Mouse (Mus musculus) retina, postnatal 7 days (tissue): Measurements from ENCODE around the gene Nrsn2.
A peak's percentile ranks its signal among the peaks of the same experiment; 100 is the strongest.

ENCODE experiments used
- DNase-seq: peaks from one replicate; pipeline ENCODE4 v3.0.0-alpha.2; 2012; ENCODE audit warnings: low read depth, low spot score

Gene Nrsn2

GRCm38 (mm10) chr2:152376345-152376741, at the start of gene Nrsn2:
Nrsn2 (minus strand) TSS chr2:152376638.
- no peak for DNase-seq

- DNase-seq, result no peak
Observed at GRCm38 (mm10) chr2:152415786-152416185, 39.3 kb upstream of the Nrsn2 start.

GRCm38 (mm10) chr2:152415287-152415686, 38.8 kb upstream of the Nrsn2 start, which contains the start of gene 6820408C15Rik:
6820408C15Rik (plus strand) TSS chr2:152415587.
- DNase-seq, result no peak

GRCm38 (mm10) chr2:152414591-152415165, 38.2 kb upstream of the Nrsn2 start, which contains the start of gene Zcchc3:
Zcchc3 (minus strand) TSS chr2:152415027.
- DNase-seq, result peak; percentile 79

- no peak for DNase-seq
Observed at GRCm38 (mm10) chr2:152413765-152414584, 37.5 kb upstream of the Nrsn2 start.

- DNase-seq, result no peak
Observed at GRCm38 (mm10) chr2:152413158-152413764, 36.8 kb upstream of the Nrsn2 start.

GRCm38 (mm10) chr2:152412526-152413157, 36.2 kb upstream of the Nrsn2 start:
- no peak for DNase-seq

GRCm38 (mm10) chr2:152411471-152411870, 35.0 kb upstream of the Nrsn2 start:
- DNase-seq, result no peak

GRCm38 (mm10) chr2:152410971-152411371, 34.5 kb upstream of the Nrsn2 start:
- no peak for DNase-seq

GRCm38 (mm10) chr2:152409781-152410180, 33.3 kb upstream of the Nrsn2 start:
- DNase-seq, result no peak

GRCm38 (mm10) chr2:152406126-152406525, 29.7 kb upstream of the Nrsn2 start:
- DNase-seq, result peak; percentile 85

- no peak for DNase-seq
Observed at GRCm38 (mm10) chr2:152399122-152399542, 22.7 kb upstream of the Nrsn2 start.

- DNase-seq, result peak; percentile 90
Observed at GRCm38 (mm10) chr2:152398691-152399090, 22.3 kb upstream of the Nrsn2 start.

- DNase-seq, result peak; percentile 92
Observed at GRCm38 (mm10) chr2:152397680-152398435, 21.4 kb upstream of the Nrsn2 start, which contains the start of gene Sox12. Sox12 (minus strand) TSS chr2:152398063.

GRCm38 (mm10) chr2:152397004-152397589, 20.7 kb upstream of the Nrsn2 start:
- DNase-seq, result peak; percentile 71

- DNase-seq, result peak; percentile 96
Observed at GRCm38 (mm10) chr2:152396110-152397003, 19.9 kb upstream of the Nrsn2 start.

GRCm38 (mm10) chr2:152395271-152395920, 19.0 kb upstream of the Nrsn2 start:
- DNase-seq, result no peak

GRCm38 (mm10) chr2:152393225-152394017, 17.0 kb upstream of the Nrsn2 start:
- DNase-seq, result no peak
